Mouse (Mus musculus): ENCODE measurements around the gene Ccdc106.

GRCm38 (mm10) chr7:4971710-4972109, 48.6 kb upstream of the Ccdc106 start:
- TF ChIP-seq CTCF (IDR thresholded peaks at IDR 0.05; ENCODE audit: control insufficient read depth, insufficient read depth, insufficient read length) (no peak), USF1 (IDR thresholded peaks at IDR 0.05; ENCODE audit: low read depth) (no peak), MYOD1 (IDR thresholded peaks at IDR 0.05; ENCODE audit: control insufficient read depth, insufficient read length, low read depth) (no peak), MYOG (IDR thresholded peaks at IDR 0.05; ENCODE audit: control insufficient read depth, extremely low read depth, insufficient read length) (no peak)
